Mouse (Mus musculus): ENCODE measurements around the gene Ntrk3. TPM values are rescaled to one million over a fixed set of nuclear protein-coding genes. Genes with fewer than 3 reads are reported as not detected.

The Ntrk3 gene
- polyA plus RNA-seq, 1 experiment, result 104 TPM

- Histone ChIP-seq H3K4me1 (ENCODE audit: control insufficient read depth, insufficient read depth, insufficient read length, low read length) (no peaks in the 10 kb centered on the region), H3K4me3 (ENCODE audit: insufficient read depth, low read depth, low read length) (no peak overlapping the region), H3K27ac (replicated peaks; ENCODE audit: low read depth, low read length) (no peak overlapping the region)
Observed at GRCm38 (mm10) chr7:78451666-78452065, 286.1 kb downstream of the Ntrk3 start.

GRCm38 (mm10) chr7:78449909-78450592, 287.8 kb downstream of the Ntrk3 start:
- H3K4me1 ChIP-seq (ENCODE audit: control insufficient read depth, insufficient read depth, insufficient read length, low read length), result no peaks in the 10 kb centered on the region
- H3K4me3 ChIP-seq (ENCODE audit: insufficient read depth, low read depth, low read length), result no peak overlapping the region
- H3K27ac ChIP-seq (replicated peaks; ENCODE audit: low read depth, low read length), result no peak overlapping the region

- Histone ChIP-seq H3K4me3 (ENCODE audit: insufficient read depth, low read depth, low read length) (no peak overlapping the region), H3K4me1 (ENCODE audit: control insufficient read depth, insufficient read depth, insufficient read length, low read length) (no peaks in the 10 kb centered on the region), H3K27ac (replicated peaks; ENCODE audit: low read depth, low read length) (no peak overlapping the region)
Observed at GRCm38 (mm10) chr7:78448841-78449240, 289.0 kb downstream of the Ntrk3 start.

- no peak overlapping the region for H3K27ac ChIP-seq (replicated peaks; ENCODE audit: low read depth, low read length)
- no peak overlapping the region for H3K4me3 ChIP-seq (ENCODE audit: insufficient read depth, low read depth, low read length)
- no peaks in the 10 kb centered on the region for H3K4me1 ChIP-seq (ENCODE audit: control insufficient read depth, insufficient read depth, insufficient read length, low read length)
Observed at GRCm38 (mm10) chr7:78443373-78444036, 294.3 kb downstream of the Ntrk3 start.

DNA sequence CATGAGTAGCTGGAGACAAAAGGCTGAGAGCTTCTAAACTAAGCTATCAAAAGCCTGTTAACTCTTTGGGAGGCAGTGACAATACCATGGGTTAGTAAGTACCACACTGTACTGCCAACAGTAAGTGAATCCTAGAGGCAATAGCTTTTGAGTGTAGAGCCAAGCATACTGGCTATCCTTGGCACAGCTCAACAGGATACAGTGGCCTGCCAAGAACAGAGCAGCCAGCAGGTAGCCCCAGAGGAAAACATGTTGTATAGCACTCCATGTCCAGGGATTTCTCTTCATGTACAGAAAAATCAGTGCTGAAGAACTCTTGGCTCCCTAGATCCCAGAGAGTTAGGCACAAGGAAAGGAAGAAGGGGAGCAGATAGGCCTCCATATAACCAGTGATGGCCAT, 296.1 kb downstream of the Ntrk3 start:
- Histone ChIP-seq H3K4me1 (ENCODE audit: control insufficient read depth, insufficient read depth, insufficient read length, low read length) (no peaks in the 10 kb centered on the region), H3K4me3 (ENCODE audit: insufficient read depth, low read depth, low read length) (no peak overlapping the region), H3K27ac (replicated peaks; ENCODE audit: low read depth, low read length) (no peak overlapping the region)

GRCm38 (mm10) chr7:78440896-78441295, 296.9 kb downstream of the Ntrk3 start:
- no peak overlapping the region for H3K4me3 ChIP-seq (ENCODE audit: insufficient read depth, low read depth, low read length)
- H3K27ac ChIP-seq (replicated peaks; ENCODE audit: low read depth, low read length), result no peak overlapping the region
- no peaks in the 10 kb centered on the region for H3K4me1 ChIP-seq (ENCODE audit: control insufficient read depth, insufficient read depth, insufficient read length, low read length)

DNA sequence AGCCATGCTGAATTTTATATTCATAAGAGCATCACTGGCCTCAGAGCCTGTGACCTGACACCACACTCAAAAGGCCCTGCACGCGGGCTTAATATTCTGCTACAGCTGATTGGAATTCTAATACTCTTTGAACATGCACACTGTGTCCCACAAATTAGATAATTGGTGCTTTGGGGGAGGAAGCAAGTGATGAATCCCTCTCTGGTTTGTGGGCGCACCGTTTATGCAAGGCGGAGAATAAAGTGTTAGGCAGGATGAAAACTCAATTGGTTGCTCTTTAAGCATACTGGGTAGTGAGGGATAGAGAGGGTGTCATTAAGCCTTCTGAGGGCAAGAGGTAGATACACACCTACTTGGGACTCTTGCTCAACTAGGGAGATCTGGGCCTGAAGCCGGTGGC, 297.3 kb downstream of the Ntrk3 start:
- no peak overlapping the region for H3K27ac ChIP-seq (replicated peaks; ENCODE audit: low read depth, low read length)
- H3K4me1 ChIP-seq (ENCODE audit: control insufficient read depth, insufficient read depth, insufficient read length, low read length), result no peaks in the 10 kb centered on the region
- H3K4me3 ChIP-seq (ENCODE audit: insufficient read depth, low read depth, low read length), result no peak overlapping the region

DNA sequence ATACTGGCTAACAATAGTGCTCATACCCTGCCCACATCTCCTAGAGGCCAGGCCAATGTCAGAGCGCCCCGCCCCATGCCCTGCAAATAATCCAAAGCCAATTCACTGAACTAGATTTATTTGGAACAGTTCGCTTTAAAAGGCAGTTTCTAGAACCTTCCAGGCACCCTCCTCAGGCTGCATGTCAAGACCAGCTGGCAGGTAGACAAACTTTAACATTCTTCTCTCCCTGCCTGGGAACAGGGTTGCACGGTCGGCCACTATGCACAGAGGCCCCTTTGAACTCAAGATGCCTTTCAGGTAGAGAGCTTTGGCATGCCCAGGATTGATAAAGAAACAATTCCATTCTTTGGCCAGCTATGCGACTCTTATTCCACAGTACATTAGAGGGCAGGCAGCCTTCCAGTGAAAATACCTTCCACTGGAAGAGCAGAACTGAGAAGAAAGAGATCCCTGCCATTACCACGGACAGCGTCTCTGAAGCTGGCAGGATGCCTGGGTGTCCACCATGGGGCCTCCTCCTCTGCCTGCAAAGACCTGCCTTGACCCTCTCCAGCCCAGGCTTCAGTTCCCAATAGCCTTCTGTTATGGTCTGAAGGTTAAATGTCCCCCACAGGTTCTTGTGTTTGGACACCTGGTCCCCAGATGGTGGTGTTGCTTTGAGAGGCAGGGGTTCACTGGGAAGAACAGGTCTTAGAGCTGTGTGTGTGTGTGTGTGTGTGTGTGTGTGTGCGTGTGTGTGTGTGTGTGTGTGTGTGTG, 298.3 kb downstream of the Ntrk3 start:
- Histone ChIP-seq H3K4me1 (ENCODE audit: control insufficient read depth, insufficient read depth, insufficient read length, low read length) (no peaks in the 10 kb centered on the region), H3K4me3 (ENCODE audit: insufficient read depth, low read depth, low read length) (no peak overlapping the region), H3K27ac (replicated peaks; ENCODE audit: low read depth, low read length) (no peak overlapping the region)

DNA sequence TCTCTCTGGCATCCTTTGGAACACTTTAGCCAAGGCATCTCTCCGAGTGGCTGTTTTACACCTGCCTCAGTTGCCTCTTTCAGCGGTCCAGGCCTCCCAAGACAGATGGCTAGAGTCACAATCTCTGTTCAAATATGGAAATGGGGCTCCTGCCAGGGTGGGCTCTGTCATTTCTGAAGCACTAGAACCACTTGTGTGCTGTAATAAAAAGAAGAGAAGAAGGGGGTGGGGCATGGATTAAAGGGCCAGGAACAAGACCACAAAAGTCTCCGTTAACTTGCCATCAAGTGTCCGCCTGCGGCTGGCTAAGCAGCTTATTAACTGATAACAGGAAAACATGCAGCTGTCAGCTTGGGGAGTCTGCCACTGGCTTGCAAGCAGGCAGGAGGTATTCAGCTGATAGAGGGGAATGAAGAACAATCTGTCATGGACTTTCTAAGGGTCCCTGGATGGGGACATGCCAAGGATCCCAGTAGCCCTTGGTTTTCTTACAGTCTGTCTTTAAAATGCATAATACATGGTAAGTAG, 304.1 kb downstream of the Ntrk3 start:
- no peak overlapping the region for H3K4me3 ChIP-seq (ENCODE audit: insufficient read depth, low read depth, low read length)
- no peaks in the 10 kb centered on the region for H3K4me1 ChIP-seq (ENCODE audit: control insufficient read depth, insufficient read depth, insufficient read length, low read length)
- no peak overlapping the region for H3K27ac ChIP-seq (replicated peaks; ENCODE audit: low read depth, low read length)

DNA sequence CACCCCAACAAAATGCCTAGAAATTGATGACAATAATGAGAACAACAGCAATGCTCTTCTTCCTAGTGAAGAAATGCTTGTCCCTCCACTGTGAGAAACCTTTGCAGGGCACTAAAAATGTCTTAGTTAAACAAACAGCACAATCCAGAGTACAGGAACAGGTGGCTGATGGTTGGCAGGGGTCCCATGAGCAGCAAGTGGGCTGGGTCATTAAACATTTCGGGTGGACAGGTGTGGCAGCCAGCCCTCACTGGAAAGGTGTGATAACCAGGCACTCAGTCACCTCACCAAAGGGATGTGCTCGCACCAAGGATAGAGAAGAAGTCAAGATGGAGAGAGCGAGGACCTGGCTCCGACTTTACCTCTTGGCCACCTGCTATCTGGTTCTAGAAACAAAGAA, 306.2 kb downstream of the Ntrk3 start:
- no peak overlapping the region for H3K27ac ChIP-seq (replicated peaks; ENCODE audit: low read depth, low read length)
- H3K4me3 ChIP-seq (ENCODE audit: insufficient read depth, low read depth, low read length), result no peak overlapping the region
- H3K4me1 ChIP-seq (ENCODE audit: control insufficient read depth, insufficient read depth, insufficient read length, low read length), result no peaks in the 10 kb centered on the region

DNA sequence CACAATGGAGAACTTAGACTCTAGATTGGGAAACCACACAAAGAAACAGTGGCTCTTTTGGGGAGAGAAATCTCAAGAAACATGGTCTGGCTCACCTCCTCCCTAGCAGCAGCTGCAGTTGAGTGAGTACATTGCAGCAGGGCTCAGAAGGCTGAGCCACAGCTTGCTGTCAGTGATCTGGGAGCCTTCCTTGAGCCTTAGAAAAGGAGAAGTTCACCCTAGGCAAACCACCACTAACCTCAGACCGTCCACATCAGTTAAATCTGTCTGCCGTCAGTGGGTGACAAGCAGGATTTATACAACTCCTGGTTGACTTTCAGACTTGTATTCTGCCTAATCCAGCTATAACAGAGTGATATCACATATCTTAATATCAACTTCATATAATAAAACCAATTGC, 325.6 kb downstream of the Ntrk3 start:
- no peaks in the 10 kb centered on the region for H3K4me1 ChIP-seq (ENCODE audit: control insufficient read depth, insufficient read depth, insufficient read length, low read length)
- H3K4me3 ChIP-seq (ENCODE audit: insufficient read depth, low read depth, low read length), result no peak overlapping the region
- H3K27ac ChIP-seq (replicated peaks; ENCODE audit: low read depth, low read length), result no peak overlapping the region

GRCm38 (mm10) chr7:78409970-78410369, 327.8 kb downstream of the Ntrk3 start:
- H3K4me1 ChIP-seq (ENCODE audit: control insufficient read depth, insufficient read depth, insufficient read length, low read length), result no peaks in the 10 kb centered on the region
- H3K4me3 ChIP-seq (ENCODE audit: insufficient read depth, low read depth, low read length), result no peak overlapping the region
- no peak overlapping the region for H3K27ac ChIP-seq (replicated peaks; ENCODE audit: low read depth, low read length)

DNA sequence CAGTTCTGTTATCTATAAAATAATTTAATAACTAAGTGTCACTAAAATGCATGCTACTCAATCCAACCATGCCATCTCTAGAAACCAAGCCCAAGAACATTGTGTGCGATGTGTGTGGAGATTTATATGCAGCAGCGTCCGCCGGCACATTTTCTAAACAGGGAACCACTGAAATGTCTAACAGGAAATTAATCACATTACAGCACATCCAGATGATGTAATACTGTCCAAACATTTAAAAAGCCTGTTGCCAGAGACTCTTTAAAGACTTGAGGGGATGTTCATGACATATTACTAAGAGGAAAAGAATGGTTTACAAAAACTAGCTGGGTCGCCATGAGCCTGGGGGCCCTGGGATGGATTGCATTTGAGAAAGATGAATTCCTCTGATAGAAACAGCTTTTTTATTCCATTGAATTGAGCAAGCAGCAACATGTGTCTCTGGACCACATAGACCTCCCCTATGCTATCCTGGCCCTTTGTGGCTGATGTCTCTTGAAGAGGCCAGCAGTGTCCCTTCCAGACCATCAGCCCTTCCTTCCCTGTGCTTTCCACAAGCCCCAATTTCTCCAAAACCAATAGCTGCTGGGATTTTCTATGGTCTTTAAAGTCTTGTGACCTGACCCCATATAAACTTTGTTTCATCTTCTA, 331.0 kb downstream of the Ntrk3 start:
- H3K4me1 ChIP-seq (ENCODE audit: control insufficient read depth, insufficient read depth, insufficient read length, low read length), result 0 out of 2 replicates have a peak, but pooled peaks cover 2% of the 10 kb centered on the region
- H3K4me3 ChIP-seq (ENCODE audit: insufficient read depth, low read depth, low read length), result no peak overlapping the region
- no peak overlapping the region for H3K27ac ChIP-seq (replicated peaks; ENCODE audit: low read depth, low read length)

- Histone ChIP-seq H3K27ac (replicated peaks; ENCODE audit: low read depth, low read length) (no peak overlapping the region), H3K4me3 (ENCODE audit: insufficient read depth, low read depth, low read length) (no peak overlapping the region)
Observed at GRCm38 (mm10) chr7:78404481-78404880, 333.3 kb downstream of the Ntrk3 start.

DNA sequence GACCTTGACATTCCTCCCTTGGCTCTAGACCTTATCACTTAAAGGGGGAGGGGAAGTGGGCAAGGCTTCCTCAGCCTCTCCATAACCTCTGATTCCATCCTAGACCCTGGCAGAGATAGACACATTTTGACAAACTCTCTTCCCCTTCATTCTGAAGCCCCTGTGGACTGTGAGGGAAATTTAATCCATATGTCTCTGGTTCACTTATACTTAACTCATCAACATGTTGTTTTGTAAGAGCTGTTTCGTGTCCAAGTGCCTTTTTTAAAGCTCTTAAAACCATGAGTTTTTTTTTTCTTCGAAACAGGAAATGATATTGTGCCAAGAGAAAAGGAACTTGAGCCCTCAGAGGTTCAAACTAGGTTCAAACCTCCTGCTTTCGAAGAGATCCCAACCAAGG, 335.3 kb downstream of the Ntrk3 start:
- Histone ChIP-seq H3K4me3 (ENCODE audit: insufficient read depth, low read depth, low read length) (no peak overlapping the region), H3K27ac (replicated peaks; ENCODE audit: low read depth, low read length) (no peak overlapping the region), H3K4me1 (ENCODE audit: control insufficient read depth, insufficient read depth, insufficient read length, low read length) (0 out of 2 replicates have a peak, but pooled peaks cover 2% of the 10 kb centered on the region)

More at GRCm38 (mm10) chr7:78404481-78404880, 333.3 kb downstream of the Ntrk3 start:
- 0 out of 2 replicates have a peak, but pooled peaks cover 2% of the 10 kb centered on the region for H3K4me1 ChIP-seq (ENCODE audit: control insufficient read depth, insufficient read depth, insufficient read length, low read length)

Measured in brown adipose tissue, adult 24 weeks (tissue).